Mouse (Mus musculus) MEL (cell line): ENCODE measurements around the gene Ppp1r3e.

Experiments
- BHLHE40 ChIP-seq: IDR thresholded peaks from 2 replicates; pipeline ENCODE4 v1.6.1; 2012; ENCODE audit warnings: low read depth, mild to moderate bottlenecking, inconsistent platforms, low read length, improper control_type of control experiment, borderline replicate concordance
- CHD2 ChIP-seq: IDR thresholded peaks from 2 replicates; pipeline ENCODE4 v1.6.1; 2011; ENCODE audit warnings: low read length, improper control_type of control experiment
- CTCF ChIP-seq, 3 experiments: IDR thresholded peaks in 2 of 3; conservative IDR thresholded peaks in 1 of 3; 2 replicates each; pipeline ENCODE4 v1.5.1; 2011 to 2012; ENCODE audit warnings: low read length in 3 of 3, low read depth in 2 of 3, mild to moderate bottlenecking in 2 of 3, improper control_type of control experiment in 1 of 3, inconsistent platforms in 1 of 3, mixed read lengths in 1 of 3, moderate library complexity in 1 of 3; ENCODE audit not compliant: control insufficient read depth in 1 of 3, insufficient read depth in 1 of 3, poor library complexity in 1 of 3, severe bottlenecking in 1 of 3
- MXI1 ChIP-seq: IDR thresholded peaks from 2 replicates; pipeline ENCODE4 v1.6.1; 2011; ENCODE audit warnings: mild to moderate bottlenecking, low read depth, low read length, improper control_type of control experiment
- POLR2A ChIP-seq, 2 experiments: IDR thresholded peaks; 2 replicates each; pipeline ENCODE4 v1.6.1; 2011 to 2012; ENCODE audit warnings: low read length in 2 of 2, mild to moderate bottlenecking in 2 of 2, control low read depth in 1 of 2, improper control_type of control experiment in 1 of 2, low read depth in 1 of 2, moderate library complexity in 1 of 2; ENCODE audit not compliant: control insufficient read depth in 1 of 2, insufficient read depth in 1 of 2, poor library complexity in 1 of 2
- TCF12 ChIP-seq: IDR thresholded peaks from 2 replicates; pipeline ENCODE4 v1.6.1; 2014; ENCODE audit warnings: low read depth, mild to moderate bottlenecking, inconsistent platforms, low read length, improper control_type of control experiment, moderate library complexity
- USF1 ChIP-seq: IDR thresholded peaks from 2 replicates; pipeline ENCODE4 v1.6.1; 2014; ENCODE audit warnings: low read depth, mild to moderate bottlenecking, inconsistent platforms, low read length, improper control_type of control experiment, moderate library complexity
- ZC3H11A ChIP-seq: IDR thresholded peaks from 2 replicates; pipeline ENCODE4 v1.6.1; 2012; ENCODE audit warnings: low read depth, mild to moderate bottlenecking, inconsistent platforms, low read length, improper control_type of control experiment

DNA sequence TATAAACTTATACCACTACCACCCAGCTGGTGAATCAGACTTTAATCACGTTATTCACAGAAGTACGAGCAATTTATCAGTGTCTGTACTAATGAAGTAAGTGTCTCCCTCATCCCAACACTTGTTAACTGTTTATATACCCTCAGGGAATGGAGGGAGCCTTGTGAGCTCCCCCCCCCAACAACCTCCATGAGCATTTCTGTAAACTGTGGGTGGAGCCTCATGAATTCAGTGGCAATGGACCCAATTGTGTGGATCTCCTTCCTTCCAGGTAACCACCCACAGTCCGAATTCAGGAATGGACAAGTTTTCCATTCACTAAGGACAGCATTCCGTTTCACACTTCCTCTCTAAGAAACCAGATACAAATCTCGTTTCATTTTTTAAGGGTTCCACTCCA, 11.7 kb downstream of the Ppp1r3e start:
- TF ChIP-seq MXI1 (no peak), BHLHE40 (no peak), POLR2A (IDR thresholded peaks at IDR 0.05; ENCODE audit: control insufficient read depth in 1 of 2, insufficient read depth in 1 of 2, low read depth in 1 of 2, low read length in 2 of 2, poor library complexity in 1 of 2) (no peak), ZC3H11A (no peak), USF1 (no peak), CTCF (IDR thresholded peaks at IDR 0.05 in 2 of 3, conservative IDR thresholded peaks at IDR 0.05 in 1 of 3; ENCODE audit: control insufficient read depth in 1 of 3, insufficient read depth in 1 of 3, low read depth in 2 of 3, low read length in 3 of 3, poor library complexity in 1 of 3, severe bottlenecking in 1 of 3) (no peak), TCF12 (no peak), CHD2 (no peak)
